Mouse (Mus musculus) forebrain, embryonic 11.5 days (tissue): ENCODE measurements at regions not wholly inside any gene's neighbourhood (a gene's known extent, or its start where the extent isn't known, plus 50 kb on each side); places are given as distances from the start of the nearest gene placed in this dataset.

ENCODE experiments used
- ATAC-seq: fragments of 200-750 bp; cut with Nextera tagmentation; replicated peaks from 2 replicates; pipeline ENCODE4 v1.8.0; 2017; ENCODE audit warnings: moderate TSS enrichment; ENCODE audit not compliant: low FRiP score
- DNase-seq: peaks from one replicate; pipeline ENCODE4 v3.0.0-alpha.2; 2017; ENCODE audit warnings: low spot score
- H3K27ac ChIP-seq: fragments of 300-500 bp; sonication (generic); 2 replicates; pipeline ENCODE4 v1.5.1; 2014; ENCODE audit warnings: low read depth, low read length
- H3K27me3 ChIP-seq: fragments of 300-500 bp; sonication (generic); 2 replicates; pipeline ENCODE4 v1.6.1; 2014; ENCODE audit warnings: mild to moderate bottlenecking, low read length, mixed read lengths; ENCODE audit not compliant: control insufficient read depth, insufficient read depth
- H3K36me3 ChIP-seq: fragments of 300-500 bp; sonication (generic); 2 replicates; pipeline ENCODE4 v1.6.1; 2014; ENCODE audit warnings: mild to moderate bottlenecking, low read length, moderate library complexity, mixed read lengths; ENCODE audit not compliant: control insufficient read depth, insufficient read depth
- H3K4me1 ChIP-seq: fragments of 300-500 bp; sonication (generic); replicated peaks from 2 replicates; pipeline ENCODE4 v1.6.1; 2014; ENCODE audit warnings: low read length, mixed read lengths; ENCODE audit not compliant: control insufficient read depth, insufficient read depth
- H3K4me2 ChIP-seq: fragments of 300-500 bp; sonication (generic); 2 replicates; pipeline ENCODE4 v1.6.1; 2014; ENCODE audit warnings: low read depth, mild to moderate bottlenecking, low read length, moderate library complexity, mixed read lengths; ENCODE audit not compliant: severe bottlenecking
- H3K4me3 ChIP-seq: fragments of 300-500 bp; sonication (generic); 2 replicates; pipeline ENCODE4 v1.5.1; 2014; ENCODE audit warnings: low read depth, low read length
- H3K9ac ChIP-seq: fragments of 300-500 bp; sonication (generic); 2 replicates; pipeline ENCODE4 v1.6.1; 2014; ENCODE audit warnings: low read length
- H3K9me3 ChIP-seq: fragments of 300-500 bp; sonication (generic); 2 replicates; pipeline ENCODE4 v1.6.1; 2016; ENCODE audit warnings: low read length, mixed read lengths; ENCODE audit not compliant: control insufficient read depth
- WGBS: fragments of 180-500 bp; shearing (Covaris S2); extraction: QIAGEN DNeasy Blood & Tissue Kit; methylation state at CpG from one replicate; pipeline ENCODE4 v1.1.7; 2014; 5-methylcytosine and 5-hydroxymethylcytosine counted together

DNA sequence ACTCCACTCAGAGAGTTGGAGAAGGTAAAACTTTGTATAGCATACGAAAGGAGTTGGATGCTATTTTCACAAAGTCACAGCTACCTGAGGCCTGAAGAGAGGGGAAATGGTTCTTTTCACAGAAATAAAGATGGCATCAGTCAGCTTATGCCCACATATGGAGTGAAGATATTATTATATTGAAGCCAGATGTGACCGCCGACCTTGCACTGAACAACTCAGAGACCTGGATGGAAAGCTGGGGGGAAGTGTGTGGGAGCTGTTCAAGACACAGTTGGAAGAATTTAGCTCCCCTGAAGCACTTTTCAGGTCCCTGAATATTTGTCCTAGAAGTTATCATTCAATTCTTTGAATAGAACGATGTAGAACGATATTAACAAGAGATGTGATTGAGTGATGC, 446.0 kb upstream of the Sphkap start:
- no peak overlapping the region for H3K27ac ChIP-seq

DNA sequence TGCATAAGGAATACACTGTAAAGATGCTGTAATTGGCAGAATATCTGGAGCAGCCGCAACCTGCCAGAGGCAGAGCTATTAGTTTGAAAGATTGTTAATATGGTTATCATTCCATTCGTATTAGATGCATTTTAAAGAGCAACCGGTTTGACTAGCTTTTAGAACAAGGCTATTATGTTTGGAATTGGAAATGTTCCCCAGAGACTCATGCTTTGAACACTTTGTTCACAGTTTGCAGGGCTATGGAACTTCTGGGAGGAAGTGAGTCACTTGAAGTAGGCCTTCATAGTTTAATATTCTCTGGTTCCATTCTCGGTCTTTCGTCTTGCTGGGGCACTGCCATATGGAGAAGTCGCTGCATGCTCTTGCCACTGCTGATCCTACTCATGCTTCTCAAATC, 443.1 kb upstream of the Sphkap start:
- no peaks in the 10 kb centered on the region for H3K36me3 ChIP-seq
- no peaks in the 10 kb centered on the region for H3K9me3 ChIP-seq
- H3K4me1 ChIP-seq = no peaks in the 10 kb centered on the region
- H3K27me3 ChIP-seq = no peaks in the 10 kb centered on the region
- no peak overlapping the region for H3K4me3 ChIP-seq
- no peak overlapping the region for H3K9ac ChIP-seq
- WGBS = 94% methylated on average over 6 of the region's 6 CpGs
- no peak overlapping the region for H3K4me2 ChIP-seq
- ATAC-seq = no peak
- DNase-seq = no peak
- H3K27ac ChIP-seq = no peak overlapping the region

More for the DNA sequence above, 446.0 kb upstream of the Sphkap start:
- no peak for DNase-seq
- H3K4me2 ChIP-seq = no peak overlapping the region
- H3K36me3 ChIP-seq = no peaks in the 10 kb centered on the region
- H3K9me3 ChIP-seq = no peaks in the 10 kb centered on the region
- H3K9ac ChIP-seq = no peak overlapping the region
- WGBS = 85% methylated on average over 5 of the region's 5 CpGs
- no peaks in the 10 kb centered on the region for H3K27me3 ChIP-seq
- no peak overlapping the region for H3K4me3 ChIP-seq
- no peak for ATAC-seq
- no peaks in the 10 kb centered on the region for H3K4me1 ChIP-seq

DNA sequence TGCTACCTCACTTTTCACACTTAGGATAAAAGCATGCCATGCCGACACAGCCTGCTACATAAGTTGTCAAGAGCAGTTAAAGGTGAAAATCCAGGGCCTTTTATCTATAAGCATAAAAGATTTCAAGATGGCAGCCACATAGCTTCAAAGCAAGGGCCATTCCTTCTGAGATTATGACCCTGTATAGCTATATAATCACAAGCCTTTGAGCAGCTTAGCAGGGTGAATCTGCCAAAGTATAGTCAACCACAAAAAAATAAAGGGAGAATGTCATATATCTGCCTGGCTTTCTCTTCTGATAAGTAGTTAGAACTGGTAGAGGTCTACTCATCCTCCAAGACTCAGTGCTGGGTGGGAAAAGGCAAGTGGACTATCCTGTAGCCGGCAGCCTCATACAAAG, 440.4 kb upstream of the Sphkap start:
- Histone ChIP-seq H3K4me3 (no peak overlapping the region), H3K4me2 (no peak overlapping the region), H3K4me1 (no peaks in the 10 kb centered on the region), H3K27me3 (no peaks in the 10 kb centered on the region), H3K9me3 (no peaks in the 10 kb centered on the region), H3K36me3 (no peaks in the 10 kb centered on the region), H3K9ac (no peak overlapping the region), H3K27ac (no peak overlapping the region)
- ATAC-seq (no peak), DNase-seq (no peak)
- 85% methylated on average over 2 of the region's 2 CpGs for WGBS

DNA sequence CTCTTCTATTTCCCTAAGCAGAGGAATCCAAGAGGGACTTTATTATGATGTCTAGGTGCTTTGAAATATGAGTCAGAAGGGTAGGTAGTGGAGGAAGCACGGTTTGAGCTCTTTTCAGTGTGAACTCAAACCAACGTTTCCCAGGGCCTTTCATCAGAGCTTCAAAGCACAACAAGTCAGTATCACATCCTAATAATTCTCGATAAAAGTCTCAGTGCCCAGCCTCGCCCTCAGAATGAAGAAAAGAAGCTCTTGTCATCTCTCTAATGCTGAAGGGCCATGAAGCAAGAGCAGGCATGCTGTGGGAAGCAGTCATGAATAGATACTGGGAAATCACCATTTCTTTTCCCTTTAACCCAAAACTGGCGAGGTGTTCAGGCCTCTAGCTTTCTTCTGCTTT, 440.0 kb upstream of the Sphkap start:
- H3K36me3 ChIP-seq = no peaks in the 10 kb centered on the region

DNA sequence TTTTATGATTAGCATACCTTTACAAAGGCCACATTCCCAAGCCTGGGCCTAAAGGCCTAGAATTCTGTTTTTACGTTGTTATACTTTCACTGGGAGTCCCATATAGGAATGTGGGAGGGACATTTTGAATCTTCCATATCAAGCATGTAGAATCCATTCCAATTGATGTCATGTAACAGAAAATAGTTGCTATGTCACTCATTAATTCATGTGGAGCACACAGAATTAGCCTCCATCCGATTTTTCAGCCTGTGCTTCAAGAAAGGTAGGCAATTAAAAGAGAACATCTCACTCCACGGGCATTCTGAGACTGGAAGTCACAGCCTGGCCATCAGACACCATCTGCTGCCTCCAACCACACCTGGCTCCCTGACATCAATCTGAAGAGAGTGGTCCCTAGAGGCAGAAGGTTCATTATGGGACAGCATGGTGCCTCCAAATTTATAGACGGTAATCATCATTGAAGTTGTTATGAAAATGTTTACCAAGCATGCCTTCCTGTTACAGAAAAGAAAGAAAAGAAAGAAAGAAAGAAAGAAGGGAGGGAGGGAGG, 436.9 kb upstream of the Sphkap start:
- ATAC-seq (no peak), DNase-seq (no peak)

More for the DNA sequence above, 440.0 kb upstream of the Sphkap start:
- no peak overlapping the region for H3K27ac ChIP-seq
- no peaks in the 10 kb centered on the region for H3K27me3 ChIP-seq
- H3K9ac ChIP-seq = no peak overlapping the region
- H3K4me3 ChIP-seq = no peak overlapping the region
- no peak overlapping the region for H3K4me2 ChIP-seq
- no peaks in the 10 kb centered on the region for H3K9me3 ChIP-seq
- no peak for DNase-seq
- WGBS = 83% methylated on average over 5 of the region's 5 CpGs
- H3K4me1 ChIP-seq = no peaks in the 10 kb centered on the region
- no peak for ATAC-seq

DNA sequence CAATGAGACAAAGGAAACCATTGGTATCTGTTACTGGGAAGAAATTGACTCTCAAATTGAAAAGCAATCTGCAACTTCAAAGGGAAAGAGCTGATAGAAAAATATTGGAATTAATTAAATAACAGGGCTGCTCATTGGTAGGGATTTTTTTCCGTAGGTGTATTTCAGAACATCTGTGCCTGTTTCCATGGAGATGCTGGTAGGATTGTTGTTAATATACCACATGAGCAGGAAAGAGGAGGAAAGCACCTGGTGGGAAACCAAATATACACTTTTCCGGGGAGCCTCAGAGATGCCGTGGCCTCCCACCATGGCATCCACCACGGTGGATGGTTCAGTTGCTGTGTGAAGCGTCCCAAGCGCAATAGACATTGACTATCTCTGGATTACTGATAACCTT, 428.0 kb upstream of the Sphkap start:
- H3K4me2 ChIP-seq = no peak overlapping the region
- H3K27ac ChIP-seq = no peak overlapping the region
- no peak overlapping the region for H3K4me3 ChIP-seq
- H3K36me3 ChIP-seq = no peaks in the 10 kb centered on the region
- ATAC-seq (no peak), DNase-seq (no peak)
- 91% methylated on average over 6 of the region's 6 CpGs for WGBS
- H3K27me3 ChIP-seq = no peaks in the 10 kb centered on the region
- H3K9ac ChIP-seq = no peak overlapping the region
- no peaks in the 10 kb centered on the region for H3K9me3 ChIP-seq
- no peaks in the 10 kb centered on the region for H3K4me1 ChIP-seq

More for the DNA sequence above, 436.9 kb upstream of the Sphkap start:
- Histone ChIP-seq H3K4me3 (no peak overlapping the region), H3K4me1 (no peaks in the 10 kb centered on the region), H3K9ac (no peak overlapping the region), H3K9me3 (no peaks in the 10 kb centered on the region), H3K36me3 (no peaks in the 10 kb centered on the region), H3K4me2 (no peak overlapping the region), H3K27ac (no peak overlapping the region), H3K27me3 (no peaks in the 10 kb centered on the region)
- 73% methylated on average over 4 of the region's 4 CpGs for WGBS

DNA sequence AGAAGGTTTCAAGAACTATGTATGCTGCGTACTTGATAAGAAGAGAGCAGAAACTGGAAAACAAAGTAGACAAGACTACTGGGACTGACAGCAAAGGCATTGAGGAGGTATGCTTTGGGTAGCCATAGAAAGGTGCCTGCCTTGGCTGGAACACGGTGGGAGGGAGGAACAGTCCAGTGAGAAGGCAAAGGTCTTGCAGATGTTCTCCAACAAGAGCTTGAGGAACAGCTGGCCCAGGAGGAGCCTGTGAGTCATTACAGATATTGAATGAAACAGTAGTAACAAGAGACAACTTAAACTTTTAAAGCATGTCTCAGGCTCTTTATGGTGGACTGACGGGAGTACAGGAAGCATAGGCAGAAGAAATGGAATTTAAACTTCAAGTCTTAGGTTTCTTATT, 424.9 kb upstream of the Sphkap start:
- DNase-seq = no peak
- no peak overlapping the region for H3K27ac ChIP-seq
- no peaks in the 10 kb centered on the region for H3K9me3 ChIP-seq
- H3K4me3 ChIP-seq = no peak overlapping the region
- H3K27me3 ChIP-seq = no peaks in the 10 kb centered on the region
- no peaks in the 10 kb centered on the region for H3K36me3 ChIP-seq
- H3K4me2 ChIP-seq = no peak overlapping the region
- no peak overlapping the region for H3K9ac ChIP-seq
- WGBS = 87% methylated on average over 3 of the region's 3 CpGs
- no peaks in the 10 kb centered on the region for H3K4me1 ChIP-seq
- ATAC-seq = no peak

DNA sequence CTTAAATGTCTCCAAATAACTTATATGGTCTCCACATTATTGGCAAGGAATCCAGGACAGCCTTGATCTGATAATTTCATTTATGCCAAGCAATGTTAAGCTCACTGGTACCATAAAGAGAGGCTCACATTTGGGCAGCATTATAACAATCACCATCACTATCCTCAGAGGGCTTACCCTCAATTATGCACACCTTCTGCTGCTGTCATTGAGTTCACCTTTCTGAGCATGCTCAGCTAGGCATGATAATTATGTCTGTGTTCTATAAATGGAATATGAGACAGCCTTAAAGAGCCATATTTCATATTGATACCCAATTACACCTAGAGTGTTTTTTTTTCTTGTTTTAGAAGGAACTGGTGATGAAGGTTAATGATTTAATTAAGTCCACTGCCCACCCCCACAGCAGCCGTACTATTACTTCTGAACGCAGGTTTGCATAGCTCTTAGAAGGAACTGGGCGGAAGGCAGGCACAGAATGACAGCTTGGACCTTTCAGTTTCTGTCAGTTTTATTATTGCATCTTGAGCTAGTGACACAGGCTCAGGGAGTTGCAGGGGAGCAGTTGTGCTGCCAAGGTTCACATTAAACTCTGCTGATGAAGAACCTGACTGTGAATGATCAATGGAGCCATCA, 424.0 kb upstream of the Sphkap start:
- ATAC-seq (no peak), DNase-seq (no peak)
- Histone ChIP-seq H3K9ac (no peak overlapping the region), H3K9me3 (no peaks in the 10 kb centered on the region), H3K27ac (no peak overlapping the region), H3K4me2 (no peak overlapping the region), H3K36me3 (no peaks in the 10 kb centered on the region), H3K4me1 (no peaks in the 10 kb centered on the region), H3K27me3 (no peaks in the 10 kb centered on the region), H3K4me3 (no peak overlapping the region)
- WGBS = 90% methylated on average over 3 of the region's 3 CpGs

DNA sequence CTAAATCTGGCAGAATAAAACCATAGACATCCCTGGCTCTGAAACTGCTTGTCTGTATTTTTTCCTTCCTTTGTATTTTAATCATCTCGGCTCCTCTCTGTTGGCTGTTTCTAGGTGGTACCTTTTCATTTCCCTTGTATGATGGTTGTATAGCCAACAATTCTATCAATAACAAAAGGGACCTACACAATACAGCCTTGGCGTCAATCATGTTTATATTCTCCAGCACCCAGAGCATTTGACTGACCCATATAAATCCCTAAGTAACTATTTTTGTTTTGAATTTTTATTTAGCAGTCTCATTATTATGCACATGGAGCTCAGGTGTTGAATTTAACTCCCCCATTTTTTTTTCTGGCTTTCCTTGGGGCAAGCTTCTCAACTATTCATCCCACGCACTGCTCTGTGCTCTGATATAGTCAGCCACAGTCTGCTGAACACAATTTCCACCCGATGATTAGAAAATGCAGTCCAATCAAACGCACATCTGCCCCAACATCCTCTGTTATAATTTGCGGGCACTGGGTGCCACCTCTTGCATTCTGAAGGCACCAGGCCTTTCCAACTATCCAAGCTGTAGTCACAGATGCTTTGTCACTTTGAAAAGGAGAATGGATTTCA, 422.1 kb upstream of the Sphkap start:
- WGBS = 84% methylated on average over 6 of the region's 6 CpGs
- ATAC-seq = no peak
- Histone ChIP-seq H3K36me3 (no peaks in the 10 kb centered on the region), H3K4me2 (no peak overlapping the region), H3K9ac (no peak overlapping the region), H3K4me1 (no peaks in the 10 kb centered on the region), H3K27ac (no peak overlapping the region), H3K27me3 (no peaks in the 10 kb centered on the region), H3K4me3 (no peak overlapping the region), H3K9me3 (no peaks in the 10 kb centered on the region)
- DNase-seq = no peak
